Mouse (Mus musculus) layer of hippocampus, adult 18-20 months (tissue): ENCODE measurements around the gene Emilin2. TPM values are rescaled to one million over a fixed set of nuclear protein-coding genes. Genes with fewer than 3 reads are reported as not detected.

ENCODE experiments used
- DNase-seq, 2 experiments: peaks; one replicate each; pipeline ENCODE4 v3.0.0; 2022; ENCODE audit warnings: low spot score in 2 of 2
- total RNA-seq, 2 experiments: library from RNA; stranded (reverse); gene quantifications; 2 replicates each; pipeline ENCODE4 v1.2.3; 2021

Gene Emilin2
- total RNA-seq, 2 experiments from 2014 or later: 2.8 to 4.5 TPM

- no peak for DNase-seq
Measured at GRCm38 (mm10) chr17:71265336-71266051, 46.3 kb downstream of the Emilin2 start.

DNA sequence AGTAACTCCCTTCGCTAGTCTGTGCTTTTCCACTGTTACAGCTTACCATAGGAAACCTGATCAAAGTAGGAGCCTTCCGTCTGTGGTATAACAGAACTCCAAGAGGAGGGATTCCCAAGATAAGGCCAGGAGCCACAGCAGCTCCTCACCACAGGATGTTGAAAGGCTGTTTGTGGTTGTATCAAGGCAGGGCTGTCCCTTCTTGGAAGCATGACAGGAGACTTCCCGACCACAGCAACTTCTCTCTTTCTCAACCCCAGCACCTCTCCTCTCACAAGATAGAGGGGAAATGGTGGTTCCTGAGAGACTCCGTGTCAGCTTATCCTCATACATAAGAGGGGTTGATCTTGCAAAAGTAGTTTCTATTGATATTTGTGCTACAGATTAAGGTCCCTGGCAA lies 47.0 kb downstream of the Emilin2 start:
- DNase-seq: no peak

- DNase-seq: no peak
Measured at GRCm38 (mm10) chr17:71263136-71263535, 48.6 kb downstream of the Emilin2 start.

- no peak for DNase-seq
Measured at GRCm38 (mm10) chr17:71260658-71261057, 51.1 kb downstream of the Emilin2 start.

- no peak for DNase-seq
Measured at GRCm38 (mm10) chr17:71259727-71260126, 52.1 kb downstream of the Emilin2 start.

GRCm38 (mm10) chr17:71256806-71257536 lies 54.8 kb downstream of the Emilin2 start:
- DNase-seq: no peak

GRCm38 (mm10) chr17:71256068-71256615 lies 55.6 kb downstream of the Emilin2 start:
- no peak for DNase-seq

DNA sequence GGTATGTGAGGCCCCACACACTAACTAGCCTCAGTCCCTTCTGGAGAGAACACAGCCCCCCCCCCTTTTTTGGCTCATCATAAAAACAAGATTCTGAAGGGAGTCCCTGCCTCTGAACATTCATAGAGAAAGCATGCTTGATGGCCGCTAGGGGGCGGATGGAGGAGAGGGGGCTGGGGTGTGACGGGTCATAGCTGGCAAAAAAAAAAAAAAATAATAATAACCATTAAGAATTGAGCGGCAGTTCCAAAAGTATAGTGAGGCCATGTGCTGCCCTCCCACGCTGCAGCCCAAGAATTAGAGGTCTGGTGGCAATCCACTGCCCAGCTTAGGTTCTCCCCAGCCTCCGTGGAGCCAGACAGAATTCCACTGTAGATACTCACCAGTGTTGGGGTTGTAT lies 57.0 kb downstream of the Emilin2 start:
- no peak for DNase-seq

- no peak for DNase-seq
Measured at GRCm38 (mm10) chr17:71254106-71254505, 57.7 kb downstream of the Emilin2 start.

GRCm38 (mm10) chr17:71253391-71253790 lies 58.4 kb downstream of the Emilin2 start:
- DNase-seq: no peak

GRCm38 (mm10) chr17:71252101-71252500 lies 59.7 kb downstream of the Emilin2 start:
- no peak for DNase-seq

DNA sequence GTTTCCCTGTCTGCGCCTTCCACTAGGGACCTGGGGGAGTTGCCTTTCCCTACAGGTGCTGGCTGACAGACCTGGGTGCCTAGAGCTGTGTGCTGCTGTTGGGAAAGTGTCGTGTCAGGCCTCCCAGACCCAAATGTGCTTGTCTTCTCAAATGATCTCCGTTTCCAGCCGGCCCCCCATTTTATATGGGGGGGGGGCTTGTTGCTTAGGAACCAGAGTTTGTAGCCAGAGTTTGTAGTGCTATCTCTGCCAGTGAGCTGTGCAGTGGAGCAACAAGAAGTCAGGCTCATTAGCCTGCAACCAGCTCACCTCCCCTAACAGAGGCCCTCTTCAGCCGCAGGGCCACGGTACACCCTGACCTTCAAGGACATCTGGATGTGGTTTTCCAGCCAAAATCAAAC lies 60.2 kb downstream of the Emilin2 start:
- no peak for DNase-seq

GRCm38 (mm10) chr17:71250819-71251600 lies 60.8 kb downstream of the Emilin2 start:
- DNase-seq: no peak

- DNase-seq: no peak
Measured at GRCm38 (mm10) chr17:71250046-71250445, 61.7 kb downstream of the Emilin2 start.

- no peak for DNase-seq
Measured at GRCm38 (mm10) chr17:71248963-71249362, 62.8 kb downstream of the Emilin2 start.

DNA sequence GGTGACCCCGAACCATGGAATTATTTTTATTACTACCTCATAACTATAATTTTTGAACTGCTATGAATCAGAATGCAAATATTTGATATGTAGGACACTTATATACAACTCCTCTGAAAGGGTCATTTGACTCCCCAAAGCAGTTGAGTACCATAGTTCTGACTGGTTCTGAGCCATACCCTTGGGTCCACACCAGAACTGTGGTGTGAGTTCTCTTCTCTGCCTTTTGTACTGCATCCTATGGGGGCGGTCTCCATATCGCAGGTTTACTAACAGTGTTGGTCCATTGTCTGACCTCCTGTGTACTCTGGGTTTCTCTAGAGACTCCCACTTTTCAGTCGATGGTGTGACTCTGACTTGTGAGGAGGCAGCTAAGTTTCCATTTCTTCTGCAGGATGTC lies 65.8 kb downstream of the Emilin2 start:
- DNase-seq: no peak

GRCm38 (mm10) chr17:71245133-71245532 lies 66.6 kb downstream of the Emilin2 start:
- DNase-seq: no peak

DNA sequence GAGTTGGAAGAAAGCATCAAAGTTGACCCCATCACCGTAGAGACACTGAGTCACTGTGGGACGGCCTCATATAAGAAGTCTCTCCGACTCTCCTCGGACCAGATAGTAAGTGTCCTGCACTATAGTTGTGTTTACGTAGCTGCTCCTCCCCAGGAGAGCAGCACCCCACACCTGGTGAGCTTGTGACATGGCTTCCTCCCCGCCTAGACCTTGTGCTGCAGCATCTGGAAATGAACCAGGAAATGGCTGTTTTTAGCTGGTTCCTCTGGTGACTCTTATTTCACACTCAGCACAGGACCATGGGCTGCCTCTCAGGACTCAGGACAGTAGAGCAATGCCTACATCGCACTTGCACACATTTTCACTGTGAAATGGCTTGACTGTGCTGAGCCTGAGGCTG lies 69.1 kb downstream of the Emilin2 start:
- no peak for DNase-seq

GRCm38 (mm10) chr17:71240811-71241210 lies 71.0 kb downstream of the Emilin2 start:
- no peak for DNase-seq

GRCm38 (mm10) chr17:71238494-71238893 lies 73.3 kb downstream of the Emilin2 start:
- no peak for DNase-seq

DNA sequence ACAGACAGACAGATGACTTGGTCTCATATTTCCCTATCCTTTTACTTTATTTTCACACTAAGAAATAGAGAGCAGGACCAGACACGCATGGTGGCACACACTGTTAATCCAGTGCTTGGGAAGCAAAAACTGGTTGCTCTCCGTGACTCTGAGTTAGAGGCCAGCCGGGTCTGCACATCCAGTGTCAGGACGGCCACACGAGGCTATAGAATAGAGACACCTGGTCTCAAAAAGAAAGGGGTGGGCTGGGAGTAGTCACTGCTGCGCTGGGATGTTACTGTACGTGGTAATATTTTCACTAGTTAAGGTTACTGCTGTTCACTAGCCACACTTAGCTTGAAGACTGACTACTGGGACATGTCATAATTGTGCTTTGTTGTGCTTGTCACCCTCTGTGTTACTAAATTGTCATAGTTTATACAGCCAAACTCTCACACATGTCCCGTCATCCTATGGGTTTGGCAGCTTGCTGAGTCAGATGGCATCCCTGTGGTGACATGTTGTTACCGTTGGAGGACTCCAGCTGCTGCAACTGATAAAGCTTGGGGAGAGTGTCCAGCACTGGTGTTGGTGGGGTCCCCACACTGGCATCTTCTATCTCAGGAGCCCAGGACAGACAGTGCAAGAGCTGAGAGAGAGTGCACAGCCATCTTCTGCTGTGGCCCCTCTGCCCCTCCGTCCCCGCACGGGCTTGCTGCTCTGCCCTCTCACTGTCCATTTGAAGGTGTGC lies 76.4 kb downstream of the Emilin2 start:
- DNase-seq: no peak
